Mouse (Mus musculus) liver, embryonic 16.5 days (tissue): ENCODE results near the gene Zfp202. TPM values are rescaled to one million over a fixed set of nuclear protein-coding genes. Genes with fewer than 3 reads are reported as not detected.

Experiments
- ATAC-seq: fragments of 200-750 bp; cut with Nextera tagmentation; 2 replicates; pipeline ENCODE4 v1.8.0; 2017; ENCODE audit warnings: low read depth, mild to moderate bottlenecking, moderate number of reproducible peaks, moderate library complexity
- H3K27ac ChIP-seq: fragments of 300-500 bp; sonication (generic); 2 replicates; pipeline ENCODE4 v1.5.1; 2014; ENCODE audit warnings: mild to moderate bottlenecking, low read length
- H3K27me3 ChIP-seq: fragments of 300-500 bp; sonication (generic); 2 replicates; pipeline ENCODE4 v1.6.1; 2014; ENCODE audit warnings: low read depth, low read length, mixed read lengths; ENCODE audit not compliant: control insufficient read depth, insufficient read depth
- H3K36me3 ChIP-seq: fragments of 300-500 bp; sonication (generic); 2 replicates; pipeline ENCODE4 v1.6.1; 2014; ENCODE audit warnings: mild to moderate bottlenecking; ENCODE audit not compliant: control insufficient read depth, insufficient read depth
- H3K4me1 ChIP-seq: fragments of 300-500 bp; sonication (generic); 2 replicates; pipeline ENCODE4 v1.6.1; 2014; ENCODE audit warnings: low read depth, low read length, mixed read lengths; ENCODE audit not compliant: control insufficient read depth
- H3K4me2 ChIP-seq: fragments of 300-500 bp; sonication (generic); 2 replicates; pipeline ENCODE4 v1.6.1; 2014; ENCODE audit warnings: low read depth, low read length, mixed read lengths
- H3K4me3 ChIP-seq: fragments of 300-500 bp; sonication (generic); 2 replicates; pipeline ENCODE4 v1.5.1; 2014; ENCODE audit warnings: low read depth, mild to moderate bottlenecking, low read length
- H3K9ac ChIP-seq: fragments of 300-500 bp; sonication (generic); 2 replicates; pipeline ENCODE4 v1.6.1; 2014; ENCODE audit warnings: low read depth, low read length
- H3K9me3 ChIP-seq: fragments of 300-500 bp; sonication (generic); replicated peaks from 2 replicates; pipeline ENCODE4 v1.6.1; 2016; ENCODE audit warnings: low read length; ENCODE audit not compliant: control insufficient read depth
- WGBS: fragments of 180-500 bp; shearing (Covaris S2); extraction: QIAGEN DNeasy Blood & Tissue Kit; methylation state at CpG from one replicate; pipeline ENCODE4 v1.1.7; 2014; ENCODE audit not compliant: insufficient replicate concordance; 5-methylcytosine and 5-hydroxymethylcytosine counted together
- polyA plus RNA-seq: library from polyadenylated mRNA; unstranded; fragments of >200 nt; fragmentation: Nextera tagmentation; extraction: Ambion mirVana; gene quantifications from 2 replicates; pipeline ENCODE4 v1.2.1, GENCODE M21; 2015

Gene Zfp202
- polyA plus RNA-seq, 1 experiment from 2014 or later = 0.79 TPM

- WGBS = 74% methylated on average over 6 of the region's 6 CpGs
- no peak overlapping the region for H3K27ac ChIP-seq
- no peaks in the 10 kb centered on the region for H3K4me1 ChIP-seq
- H3K9me3 ChIP-seq = no peaks in the 10 kb centered on the region
- H3K9ac ChIP-seq = no peak overlapping the region
- no peaks in the 10 kb centered on the region for H3K36me3 ChIP-seq
- H3K27me3 ChIP-seq = no peaks in the 10 kb centered on the region
- no peak overlapping the region for H3K4me3 ChIP-seq
- no peak for ATAC-seq
- H3K4me2 ChIP-seq = no peak overlapping the region
Measured at GRCm38 (mm10) chr9:40246702-40247101, 54.6 kb downstream of the Zfp202 start.

- 20% methylated on average over 1 of the region's 1 CpGs for WGBS
- ATAC-seq = no peak
- no peak overlapping the region for H3K4me2 ChIP-seq
Measured at GRCm38 (mm10) chr9:40249106-40249505, 57.0 kb downstream of the Zfp202 start.

GRCm38 (mm10) chr9:40252459-40252858 lies 60.3 kb downstream of the Zfp202 start:
- WGBS = 28% methylated on average over 3 of the region's 3 CpGs
- ATAC-seq = no peak

More at GRCm38 (mm10) chr9:40249106-40249505, 57.0 kb downstream of the Zfp202 start:
- Histone ChIP-seq H3K9ac (no peak overlapping the region), H3K4me3 (no peak overlapping the region), H3K27ac (no peak overlapping the region), H3K4me1 (no peaks in the 10 kb centered on the region), H3K36me3 (no peaks in the 10 kb centered on the region), H3K27me3 (no peaks in the 10 kb centered on the region), H3K9me3 (no peaks in the 10 kb centered on the region)

More at GRCm38 (mm10) chr9:40252459-40252858, 60.3 kb downstream of the Zfp202 start:
- H3K27me3 ChIP-seq = no peaks in the 10 kb centered on the region
- H3K4me1 ChIP-seq = no peaks in the 10 kb centered on the region
- H3K9me3 ChIP-seq = no peaks in the 10 kb centered on the region
- no peak overlapping the region for H3K4me3 ChIP-seq
- H3K4me2 ChIP-seq = no peak overlapping the region
- H3K36me3 ChIP-seq = no peaks in the 10 kb centered on the region
- H3K9ac ChIP-seq = no peak overlapping the region
- H3K27ac ChIP-seq = no peak overlapping the region

Other genes with a start within 250 kb of the Zfp202 start
- not detected in 2 replicates for gene Olfr975, start 240.3 kb upstream of the Zfp202 start, polyA plus RNA-seq
- not detected in 2 replicates for gene Olfr976, start 231.2 kb upstream of the Zfp202 start, polyA plus RNA-seq
- not detected in 2 replicates for gene Olfr978, start 200.2 kb upstream of the Zfp202 start, polyA plus RNA-seq
- gene Olfr979, start 188.9 kb upstream of the Zfp202 start, polyA plus RNA-seq = not detected in 2 replicates
- not detected in 2 replicates for gene Olfr980, start 182.7 kb upstream of the Zfp202 start, polyA plus RNA-seq
- gene Olfr981, start 170.9 kb upstream of the Zfp202 start, polyA plus RNA-seq = not detected in 2 replicates
- not detected in 2 replicates for gene Olfr982, start 118.5 kb upstream of the Zfp202 start, polyA plus RNA-seq
- not detected in 2 replicates for gene Olfr983, start 98.7 kb upstream of the Zfp202 start, polyA plus RNA-seq
- not detected in 2 replicates for gene Olfr984, start 78.1 kb upstream of the Zfp202 start, polyA plus RNA-seq
- not detected in 2 replicates for gene Olfr985, start 62.1 kb upstream of the Zfp202 start, polyA plus RNA-seq
- not detected in 2 replicates for gene Tmem225, start 44.2 kb upstream of the Zfp202 start, polyA plus RNA-seq
- not detected in 2 replicates for gene Olfr986, start 11.4 kb upstream of the Zfp202 start, polyA plus RNA-seq
- 0.28 and 0.30 TPM in 2 replicates for gene Scn3b, start 76.9 kb downstream of the Zfp202 start, polyA plus RNA-seq